Mouse (Mus musculus): ENCODE measurements around the gene Scrn2. TPM values are rescaled to one million over a fixed set of nuclear protein-coding genes. Genes with fewer than 3 reads are reported as not detected.

Gene Scrn2
- polyA plus RNA-seq, 2 experiments, result 20.3 to 23.3 TPM

DNA sequence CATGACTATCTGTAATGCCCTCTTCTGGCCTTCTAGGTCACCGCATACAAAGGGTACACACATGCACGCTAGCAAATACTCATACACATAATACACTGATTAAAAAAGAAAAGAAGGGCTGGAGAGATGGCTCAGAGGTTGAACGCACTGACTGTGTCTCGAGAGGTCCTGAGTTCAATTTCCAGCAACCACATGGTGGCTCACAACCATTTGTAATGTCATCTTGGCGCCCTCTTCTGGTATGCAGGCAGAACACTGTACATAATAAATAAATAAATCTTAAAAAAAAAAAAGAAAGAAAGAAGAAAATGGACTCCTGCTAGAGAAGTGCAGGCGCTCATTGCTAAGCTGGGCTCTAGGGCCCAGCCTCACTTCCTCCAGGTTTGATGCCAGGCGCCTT, 16.1 kb downstream of the Scrn2 start:
- DNase-seq (ENCODE audit: low spot score) (no peak), ATAC-seq (ENCODE audit: low FRiP score, low read depth) (no peak)
- H3K36me3 ChIP-seq (ENCODE audit: control insufficient read depth, insufficient read depth, low read length), result peaks cover 35% of the 10 kb centered on the region
- TF ChIP-seq POLR2A (IDR thresholded peaks at IDR 0.05; ENCODE audit: borderline replicate concordance, extremely low read depth, insufficient read depth, insufficient read length), result no peak
- no peak overlapping the region for H3K4me2 ChIP-seq (replicated peaks; ENCODE audit: low read depth, low read length, severe bottlenecking)
- H3K4me1 ChIP-seq (ENCODE audit: control insufficient read depth, insufficient read depth, low read length), result peaks cover 6% of the 10 kb centered on the region
- no peaks in the 10 kb centered on the region for H3K27me3 ChIP-seq (ENCODE audit: control insufficient read depth, insufficient read depth, low read length)
- no peak overlapping the region for H3K9ac ChIP-seq (ENCODE audit: low read depth, low read length, severe bottlenecking)
- H3K4me3 ChIP-seq (replicated peaks; ENCODE audit: low read length), result no peak overlapping the region
- no peaks in the 10 kb centered on the region for H3K9me3 ChIP-seq (ENCODE audit: control insufficient read depth, low read length)
- H3K27ac ChIP-seq (replicated peaks; ENCODE audit: low read depth, low read length), result no peak overlapping the region
- 78% methylated on average over 7 of the region's 7 CpGs for WGBS

DNA sequence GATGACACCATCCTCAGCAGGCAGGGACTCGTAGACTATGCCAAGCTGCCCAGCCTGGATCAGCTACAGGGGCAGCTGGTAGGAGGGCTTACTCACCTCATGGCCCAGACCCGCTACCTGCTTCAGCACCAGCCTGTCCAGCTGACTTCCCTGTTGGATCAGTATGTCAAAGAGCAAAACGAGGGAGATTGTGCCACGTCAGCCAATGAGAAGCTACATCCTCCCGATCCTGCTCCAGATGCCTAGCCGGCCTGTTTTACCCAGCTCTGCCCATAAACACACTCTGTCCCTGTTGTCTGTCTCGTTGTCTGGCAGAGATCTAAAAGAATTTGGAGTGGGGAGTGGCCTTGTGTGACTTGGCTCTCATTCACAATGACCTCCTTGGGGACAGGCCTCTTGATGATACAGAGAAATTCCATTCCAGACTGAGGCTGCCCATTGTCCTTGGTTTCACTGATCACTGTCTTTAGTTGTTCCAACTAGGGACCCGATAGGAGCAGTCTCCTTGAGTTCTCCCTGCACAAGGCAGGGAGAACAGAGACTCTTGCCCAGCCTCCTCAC, 18.4 kb downstream of the Scrn2 start:
- peaks cover 40% of the 10 kb centered on the region for H3K36me3 ChIP-seq (ENCODE audit: control insufficient read depth, insufficient read depth, low read length)

DNA sequence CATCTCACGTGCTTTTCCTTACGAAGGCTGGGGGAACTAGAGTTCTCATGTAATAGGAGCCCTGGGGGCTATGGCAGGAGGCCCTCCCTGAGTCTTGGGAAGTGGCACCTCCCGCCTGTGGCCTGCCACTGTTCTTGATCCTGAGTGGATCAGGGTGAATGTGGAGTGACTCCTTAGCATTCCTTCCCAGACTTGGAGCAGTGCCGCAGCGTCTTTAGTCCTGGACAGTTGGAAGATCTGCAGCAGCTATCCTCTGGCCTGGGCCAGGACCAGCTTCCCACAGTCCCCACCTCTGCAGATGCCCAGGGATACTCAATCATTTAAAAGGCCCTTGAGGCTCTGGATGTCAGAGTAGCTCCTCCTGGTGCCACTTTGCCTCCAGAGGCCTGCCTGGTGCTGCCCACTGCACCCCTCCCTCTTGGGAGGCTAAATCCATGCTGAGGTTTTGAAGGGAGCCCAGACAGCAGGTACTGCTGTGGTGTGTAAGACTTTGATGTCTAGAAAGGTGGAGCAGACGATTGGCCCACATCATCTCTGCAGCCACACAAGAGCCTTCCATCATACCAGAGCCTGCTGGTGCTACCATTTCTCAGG, 19.9 kb downstream of the Scrn2 start:
- DNase-seq (ENCODE audit: low spot score), result no peak
- Histone ChIP-seq H3K4me1 (ENCODE audit: control insufficient read depth, insufficient read depth, low read length) (peaks cover 9% of the 10 kb centered on the region), H3K9me3 (ENCODE audit: control insufficient read depth, low read length) (no peaks in the 10 kb centered on the region), H3K27me3 (ENCODE audit: control insufficient read depth, insufficient read depth, low read length) (no peaks in the 10 kb centered on the region), H3K9ac (ENCODE audit: low read depth, low read length, severe bottlenecking) (no peak overlapping the region), H3K4me2 (replicated peaks; ENCODE audit: low read depth, low read length, severe bottlenecking) (no peak overlapping the region), H3K27ac (replicated peaks; ENCODE audit: low read depth, low read length) (no peak overlapping the region), H3K4me3 (replicated peaks; ENCODE audit: low read length) (no peak overlapping the region), H3K36me3 (ENCODE audit: control insufficient read depth, insufficient read depth, low read length) (peaks cover 45% of the 10 kb centered on the region)
- 71% methylated on average over 6 of the region's 6 CpGs for WGBS
- no peak for ATAC-seq (ENCODE audit: low FRiP score, low read depth)
- no peak for TF ChIP-seq POLR2A (IDR thresholded peaks at IDR 0.05; ENCODE audit: borderline replicate concordance, extremely low read depth, insufficient read depth, insufficient read length)

More for the DNA sequence above, 18.4 kb downstream of the Scrn2 start:
- peaks cover 9% of the 10 kb centered on the region for H3K4me1 ChIP-seq (ENCODE audit: control insufficient read depth, insufficient read depth, low read length)
- ATAC-seq (ENCODE audit: low FRiP score, low read depth) (no peak), DNase-seq (ENCODE audit: low spot score) (no peak)
- no peaks in the 10 kb centered on the region for H3K9me3 ChIP-seq (ENCODE audit: control insufficient read depth, low read length)
- no peaks in the 10 kb centered on the region for H3K27me3 ChIP-seq (ENCODE audit: control insufficient read depth, insufficient read depth, low read length)
- no peak overlapping the region for H3K4me3 ChIP-seq (replicated peaks; ENCODE audit: low read length)
- H3K4me2 ChIP-seq (replicated peaks; ENCODE audit: low read depth, low read length, severe bottlenecking), result no peak overlapping the region
- no peak overlapping the region for H3K9ac ChIP-seq (ENCODE audit: low read depth, low read length, severe bottlenecking)
- TF ChIP-seq POLR2A (IDR thresholded peaks at IDR 0.05; ENCODE audit: borderline replicate concordance, extremely low read depth, insufficient read depth, insufficient read length), result no peak
- H3K27ac ChIP-seq (replicated peaks; ENCODE audit: low read depth, low read length), result no peak overlapping the region
- 83% methylated on average over 8 of the region's 8 CpGs for WGBS

GRCm38 (mm10) chr11:97050216-97050943, 20.6 kb downstream of the Scrn2 start, which contains the start of gene Osbpl7:
Gene Osbpl7, plus strand, starts transcription at chr11:97050628.
- TF ChIP-seq POLR2A (IDR thresholded peaks at IDR 0.05; ENCODE audit: borderline replicate concordance, extremely low read depth, insufficient read depth, insufficient read length), result no peak
- peak; percentile 82; the same call in 1 of the 2 replicates for ATAC-seq (ENCODE audit: low FRiP score, low read depth)
- H3K36me3 ChIP-seq (ENCODE audit: control insufficient read depth, insufficient read depth, low read length), result peaks cover 47% of the 10 kb centered on the region
- H3K27ac ChIP-seq (replicated peaks; ENCODE audit: low read depth, low read length), result no peak within 1 kb of the TSS
- no peaks in the 10 kb centered on the region for H3K9me3 ChIP-seq (ENCODE audit: control insufficient read depth, low read length)
- 8% methylated on average over 18 of the region's 18 CpGs for WGBS
- no peaks in the 10 kb centered on the region for H3K27me3 ChIP-seq (ENCODE audit: control insufficient read depth, insufficient read depth, low read length)
- H3K4me2 ChIP-seq (replicated peaks; ENCODE audit: low read depth, low read length, severe bottlenecking), result peak within 1 kb of the TSS; percentile 92
- H3K9ac ChIP-seq (ENCODE audit: low read depth, low read length, severe bottlenecking), result peak within 1 kb of the TSS; percentile 79
- H3K4me1 ChIP-seq (ENCODE audit: control insufficient read depth, insufficient read depth, low read length), result peaks cover 9% of the 10 kb centered on the region
- peak within 1 kb of the TSS; percentile 73 for H3K4me3 ChIP-seq (replicated peaks; ENCODE audit: low read length)
- DNase-seq (ENCODE audit: low spot score), result peak; percentile 65

DNA sequence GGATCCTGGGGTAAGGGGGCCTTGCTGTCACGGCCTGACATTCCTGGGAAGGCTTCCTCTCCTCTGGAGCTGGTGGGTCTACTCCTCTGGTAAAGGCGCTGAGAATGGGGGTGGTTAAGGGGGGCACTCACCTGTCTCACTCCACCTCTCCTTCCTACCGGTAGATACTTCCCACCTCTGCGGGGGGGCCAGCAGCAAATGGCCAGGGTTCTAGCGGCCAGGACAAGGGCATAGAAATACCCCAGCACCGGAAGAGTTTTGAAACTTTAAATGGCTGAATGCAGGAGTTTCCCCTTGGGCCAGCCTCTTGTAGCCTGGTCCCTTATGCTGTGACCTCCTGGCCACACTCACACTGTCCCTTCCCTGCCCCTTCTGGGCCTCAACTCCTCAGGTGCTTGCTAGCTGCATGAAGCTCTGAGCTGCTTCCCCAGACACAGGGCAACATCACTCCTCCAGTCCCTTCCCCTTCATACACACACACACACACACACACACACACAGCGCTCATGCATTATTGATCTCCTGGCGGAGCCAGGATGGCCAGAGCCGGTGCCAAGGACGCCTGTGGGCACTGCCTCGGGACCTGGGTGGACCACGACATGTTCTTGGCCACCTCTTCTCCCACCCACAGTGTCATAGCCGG, 21.3 kb downstream of the Scrn2 start:
- Histone ChIP-seq H3K27me3 (ENCODE audit: control insufficient read depth, insufficient read depth, low read length) (no peaks in the 10 kb centered on the region), H3K4me2 (replicated peaks; ENCODE audit: low read depth, low read length, severe bottlenecking) (peak overlapping the region; percentile 92), H3K36me3 (ENCODE audit: control insufficient read depth, insufficient read depth, low read length) (peaks cover 48% of the 10 kb centered on the region), H3K4me1 (ENCODE audit: control insufficient read depth, insufficient read depth, low read length) (peaks cover 9% of the 10 kb centered on the region), H3K4me3 (replicated peaks; ENCODE audit: low read length) (peak overlapping the region; percentile 73), H3K9me3 (ENCODE audit: control insufficient read depth, low read length) (no peaks in the 10 kb centered on the region), H3K9ac (ENCODE audit: low read depth, low read length, severe bottlenecking) (peak overlapping the region; percentile 79), H3K27ac (replicated peaks; ENCODE audit: low read depth, low read length) (no peak overlapping the region)
- TF ChIP-seq POLR2A (IDR thresholded peaks at IDR 0.05; ENCODE audit: borderline replicate concordance, extremely low read depth, insufficient read depth, insufficient read length), result no peak
- DNase-seq (ENCODE audit: low spot score) (no peak), ATAC-seq (ENCODE audit: low FRiP score, low read depth) (0 out of 2 replicates have a peak, but pooled peaks have one; percentile 20)
- 26% methylated on average over 13 of the region's 13 CpGs for WGBS
